Mouse (Mus musculus) megakaryocyte, embryonic 14.5 days (primary cell): Measurements from ENCODE around the gene Teddm3. TPM values are rescaled to one million over a fixed set of nuclear protein-coding genes. Genes with fewer than 3 reads are reported as not detected.
"Not testable (repeated sequence)": the region's sequence is repeated elsewhere in the genome, so short reads cannot be mapped to it uniquely, and the experiment has no call there.

Experiments used
- H3K27me3 ChIP-seq: replicated peaks from 2 replicates; pipeline ENCODE3; 2012; ENCODE audit warnings: inconsistent platforms
- H3K36me3 ChIP-seq: replicated peaks from 2 replicates; pipeline ENCODE3; 2012; ENCODE audit warnings: low read length, inconsistent platforms, mixed read lengths
- H3K4me1 ChIP-seq: 2 replicates; pipeline ENCODE4 v1.6.1; 2012; ENCODE audit warnings: inconsistent platforms
- H3K4me3 ChIP-seq: replicated peaks from 2 replicates; pipeline ENCODE3; 2012; ENCODE audit warnings: moderate library complexity, mild to moderate bottlenecking, inconsistent platforms
- H3K9me3 ChIP-seq: 2 replicates; pipeline ENCODE4 v1.6.1; 2012; ENCODE audit warnings: inconsistent platforms
- FLI1 ChIP-seq: IDR thresholded peaks from 2 replicates; pipeline ENCODE4 v1.6.1; 2012; ENCODE audit warnings: low read length, inconsistent platforms, mixed read lengths
- GATA1 ChIP-seq: IDR thresholded peaks from 3 replicates; pipeline ENCODE4 v1.6.1; 2012; ENCODE audit warnings: mixed read lengths, low read length, inconsistent platforms, borderline replicate concordance
- polyA plus RNA-seq: library from polyadenylated mRNA; stranded (reverse); fragments of >175 nt; gene quantifications from 2 replicates; pipeline ENCODE4 v1.2.3, GENCODE M21; 2012; ENCODE audit warnings: low replicate concordance; ENCODE audit not compliant: insufficient read depth

Teddm3 gene
- polyA plus RNA-seq, 1 experiment, result not detected

DNA sequence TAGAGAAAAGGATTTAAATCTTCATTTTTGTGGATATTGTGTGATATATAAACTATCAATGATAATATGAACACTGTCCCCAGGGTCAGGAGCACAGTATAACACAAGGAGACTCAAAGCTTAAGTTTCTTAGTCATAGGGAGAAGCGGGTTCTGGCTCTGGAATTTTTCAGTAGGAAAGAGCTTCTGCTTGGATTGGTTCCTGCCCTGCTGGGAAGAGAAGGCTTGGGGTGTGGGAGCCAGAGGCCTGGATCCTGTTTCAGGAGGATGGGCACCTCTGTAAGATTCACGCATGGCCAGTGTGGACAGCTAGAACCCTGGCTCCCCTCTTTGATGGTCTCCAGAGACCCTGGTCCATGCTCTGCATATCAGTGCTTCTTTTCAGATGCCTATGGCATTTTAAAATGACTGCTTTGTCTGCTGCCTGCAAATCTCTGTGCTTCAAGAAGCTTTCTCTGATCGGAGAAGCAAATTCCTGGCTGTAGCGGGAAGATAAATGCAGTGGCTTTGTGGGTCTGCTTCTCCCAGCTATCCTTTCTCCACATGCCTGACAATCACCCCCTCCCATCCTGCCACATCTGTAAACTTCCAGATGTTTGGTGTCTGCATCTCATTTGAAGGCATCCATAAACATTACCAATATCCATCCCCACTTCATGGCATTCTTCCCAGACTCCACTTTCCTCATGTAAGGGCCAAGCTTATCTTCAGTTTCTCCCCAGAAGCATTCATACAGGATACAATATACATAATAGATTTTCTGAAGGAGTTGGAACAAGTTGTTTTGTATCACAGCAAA is 2.0 kb downstream of the Teddm3 start:
- no peaks in the 10 kb centered on the region for H3K36me3 ChIP-seq
- H3K4me1 ChIP-seq, result no peaks in the 10 kb centered on the region
- TF ChIP-seq FLI1 (no peak), GATA1 (no peak)
- no peaks in the 10 kb centered on the region for H3K27me3 ChIP-seq
- no peaks in the 10 kb centered on the region for H3K9me3 ChIP-seq
- no peak overlapping the region for H3K4me3 ChIP-seq

DNA sequence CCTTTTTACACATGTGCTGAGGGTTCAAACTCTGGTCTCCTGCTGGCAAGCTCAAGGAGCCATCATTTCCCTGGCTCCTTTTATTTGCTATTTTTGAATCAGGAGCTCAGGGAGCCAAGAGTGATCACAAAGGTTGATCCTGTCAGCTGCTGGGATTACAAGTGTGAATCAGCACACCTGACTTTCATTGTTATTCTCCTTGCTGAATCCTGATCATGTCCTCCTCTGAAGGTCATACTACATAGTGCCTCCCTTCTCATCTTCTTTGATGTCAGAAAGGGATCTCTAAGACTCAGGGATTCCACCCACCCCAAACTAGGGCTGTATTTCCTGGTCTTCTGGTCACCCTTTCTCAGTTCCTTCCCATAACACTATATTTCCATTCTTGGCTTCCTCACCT is 3.9 kb downstream of the Teddm3 start:
- no peaks in the 10 kb centered on the region for H3K36me3 ChIP-seq
- H3K9me3 ChIP-seq, result no peaks in the 10 kb centered on the region
- H3K4me1 ChIP-seq, result no peaks in the 10 kb centered on the region
- no peak overlapping the region for H3K4me3 ChIP-seq
- no peaks in the 10 kb centered on the region for H3K27me3 ChIP-seq
- no peak for TF ChIP-seq FLI1
- TF ChIP-seq GATA1, result no peak

- H3K9me3 ChIP-seq, H3K36me3 ChIP-seq: not testable (repeated sequence)
These were observed 5.3 kb downstream of the Teddm3 start for GRCm38 (mm10) chr16:21148451-21148850.

GRCm38 (mm10) chr16:21136312-21137083 is 17.3 kb downstream of the Teddm3 start:
- Histone ChIP-seq H3K27me3 (no peaks in the 10 kb centered on the region), H3K4me1 (no peaks in the 10 kb centered on the region), H3K36me3 (no peaks in the 10 kb centered on the region)

More at GRCm38 (mm10) chr16:21148451-21148850, 5.3 kb downstream of the Teddm3 start:
- not testable (repeated sequence) for H3K4me3 ChIP-seq, H3K27me3 ChIP-seq, H3K4me1 ChIP-seq

DNA sequence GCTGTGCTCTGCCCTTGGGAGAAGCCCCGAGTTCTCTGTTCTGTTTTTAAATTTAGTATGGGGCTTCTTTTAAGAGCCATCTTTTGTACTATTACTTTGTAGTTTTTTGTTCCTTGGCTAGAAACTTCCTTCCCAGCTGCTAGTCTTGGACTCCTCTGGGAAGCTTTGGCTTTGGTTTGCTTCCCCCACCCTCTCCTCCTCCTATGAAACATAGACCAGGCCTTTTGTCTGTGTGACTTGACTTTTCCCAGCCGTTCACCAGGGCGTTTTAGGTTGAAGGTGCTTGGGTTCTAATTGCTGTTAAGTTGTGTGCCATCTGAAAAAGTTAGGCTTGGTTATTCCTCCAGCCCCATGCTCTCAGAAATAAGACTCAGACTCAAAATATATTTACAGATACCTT is 26.1 kb downstream of the Teddm3 start:
- not testable (repeated sequence) for H3K4me3 ChIP-seq, H3K36me3 ChIP-seq, H3K4me1 ChIP-seq, H3K27me3 ChIP-seq, H3K9me3 ChIP-seq

More at GRCm38 (mm10) chr16:21136312-21137083, 17.3 kb downstream of the Teddm3 start:
- H3K9me3 ChIP-seq, result peaks cover 19% of the 10 kb centered on the region
- TF ChIP-seq FLI1 (no peak), GATA1 (no peak)
- H3K4me3 ChIP-seq, result no peak overlapping the region

DNA sequence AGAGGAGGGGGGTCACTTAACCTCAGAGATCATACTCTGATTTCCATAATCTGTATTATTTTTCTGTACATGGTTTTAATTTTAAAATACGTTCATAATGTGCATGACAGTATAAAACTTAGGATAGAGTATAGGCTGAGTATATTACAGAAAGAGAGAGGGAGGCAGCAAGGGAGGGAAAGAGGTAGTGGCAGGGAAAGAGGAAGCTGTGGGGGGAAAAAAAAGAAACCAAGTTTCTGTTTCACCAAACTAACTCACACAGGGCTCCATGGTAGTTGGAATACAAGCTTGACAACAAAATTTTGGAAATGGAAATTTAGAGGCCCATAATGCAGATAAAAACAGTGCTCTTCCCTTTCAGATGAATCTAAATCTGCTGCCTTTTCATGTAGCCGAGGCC is 31.0 kb downstream of the Teddm3 start:
- H3K4me3 ChIP-seq, H3K27me3 ChIP-seq, H3K36me3 ChIP-seq, H3K4me1 ChIP-seq, H3K9me3 ChIP-seq: not testable (repeated sequence)

DNA sequence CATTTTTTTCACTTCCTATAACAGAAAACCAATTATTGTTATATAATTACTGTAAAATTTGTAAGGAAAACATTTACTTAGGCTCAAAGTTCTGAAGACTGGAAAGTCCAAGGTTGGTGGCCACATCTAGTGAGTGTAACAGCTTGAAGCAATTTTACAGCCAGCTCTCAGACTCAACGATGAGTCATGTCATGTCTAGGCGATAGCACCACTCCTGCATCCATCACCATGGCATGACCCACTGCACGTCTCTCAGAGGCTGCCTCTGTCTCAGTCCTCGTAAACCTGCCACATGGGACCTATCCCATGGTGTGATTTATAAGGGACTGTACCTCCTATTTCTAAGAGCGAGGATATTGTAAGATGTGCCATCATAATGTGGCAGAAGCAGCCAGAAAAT is 37.7 kb downstream of the Teddm3 start:
- Histone ChIP-seq H3K4me1 (peaks cover 3% of the 10 kb centered on the region; the same call in 1 of the 2 replicates), H3K36me3 (no peaks in the 10 kb centered on the region), H3K4me3 (no peak overlapping the region), H3K9me3 (no peaks in the 10 kb centered on the region), H3K27me3 (peaks cover 6% of the 10 kb centered on the region)
- TF ChIP-seq FLI1, result no peak
- no peak for TF ChIP-seq GATA1

GRCm38 (mm10) chr16:21109473-21109872 is 44.3 kb downstream of the Teddm3 start:
- H3K9me3 ChIP-seq, result no peaks in the 10 kb centered on the region
- no peaks in the 10 kb centered on the region for H3K4me1 ChIP-seq

More at GRCm38 (mm10) chr16:21109473-21109872, 44.3 kb downstream of the Teddm3 start:
- Histone ChIP-seq H3K27me3 (no peaks in the 10 kb centered on the region), H3K4me3 (no peak overlapping the region), H3K36me3 (no peaks in the 10 kb centered on the region)
- TF ChIP-seq GATA1 (no peak), FLI1 (no peak)

Other genes starting within 250 kb of the Teddm3 start
- gene Ephb3, start 50.8 kb upstream of the Teddm3 start, polyA plus RNA-seq, result 0.39 TPM in 1 of 2 replicates, not detected in the other